Mouse (Mus musculus) heart, adult 9 months (tissue): ENCODE data around the gene Ppp2r2c.
"Not testable (repeated sequence)": the region's sequence is repeated elsewhere in the genome, so short reads cannot be mapped to it uniquely, and the experiment has no call there.

ENCODE experiments used
- DNase-seq, 2 experiments: peaks; one replicate each; pipeline ENCODE4 v3.0.0; 2022; ENCODE audit warnings: low spot score in 2 of 2

The Ppp2r2c gene

DNA sequence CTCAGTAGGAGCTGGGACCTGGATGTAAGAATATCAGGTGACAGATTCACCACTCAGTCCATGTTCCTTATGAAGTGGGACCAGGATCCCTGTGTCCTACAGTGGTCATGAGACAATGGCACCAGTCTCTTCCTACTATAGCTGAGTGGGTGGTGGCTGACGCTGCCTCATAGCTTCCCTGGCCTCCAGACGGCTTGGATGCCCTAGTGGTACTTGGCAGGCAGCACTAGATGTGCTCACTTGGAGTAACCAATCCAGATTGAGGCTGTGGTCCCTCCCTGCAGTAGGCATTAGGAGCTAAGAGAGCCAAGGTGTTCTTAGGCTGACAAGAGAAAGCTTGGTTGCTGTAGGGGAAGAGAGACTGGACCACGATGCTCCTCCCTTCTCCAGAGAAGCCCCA is 61.1 kb downstream of the Ppp2r2c start:
- peak; percentile 32 to 47 for DNase-seq

DNA sequence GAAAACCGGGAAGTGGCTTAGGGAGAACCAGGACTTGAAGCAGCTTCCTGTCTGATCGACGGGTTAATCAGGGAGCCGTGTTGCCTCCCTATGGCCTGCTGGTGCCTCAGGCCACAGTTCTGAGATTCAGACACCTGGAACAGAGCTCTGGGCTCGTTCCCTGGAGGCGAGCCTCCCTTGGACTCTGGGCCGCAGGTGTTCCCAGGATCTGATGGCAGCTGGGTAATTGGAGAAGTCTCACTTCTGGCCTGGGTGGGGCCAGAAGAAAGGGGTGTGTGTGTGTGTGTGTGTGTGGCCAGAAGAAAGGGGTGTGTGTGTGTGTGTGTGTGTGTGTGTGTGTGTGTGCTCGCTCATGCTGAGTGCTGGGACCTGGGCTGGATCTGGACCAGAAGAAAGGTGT is 65.1 kb downstream of the Ppp2r2c start:
- no peak for DNase-seq

- DNase-seq: peak in 1 of 2 experiments; percentile 58
Measured at GRCm38 (mm10) chr5:36935486-36936473, 67.5 kb downstream of the Ppp2r2c start.

- peak; percentile 62 to 65 for DNase-seq
Measured at GRCm38 (mm10) chr5:36936548-36936947, 68.2 kb downstream of the Ppp2r2c start.

DNA sequence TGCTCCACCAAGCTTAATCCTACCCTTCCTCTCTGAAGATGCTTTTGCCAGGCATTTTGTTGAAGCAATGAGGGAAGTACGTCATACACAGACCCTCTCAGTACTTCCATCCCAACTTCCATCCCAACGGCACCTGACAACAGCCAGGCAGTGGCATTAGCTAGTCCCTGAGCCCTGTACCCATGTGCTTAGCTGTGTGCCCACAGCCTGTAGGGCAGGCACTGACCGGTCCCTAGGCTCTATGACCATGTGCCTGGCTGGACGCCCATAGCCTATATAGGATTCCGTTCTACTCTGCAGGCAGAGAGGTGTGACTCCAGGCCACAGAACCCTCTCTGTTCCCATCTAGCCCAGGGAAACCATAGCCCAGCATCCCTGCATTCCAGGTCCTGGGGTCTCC is 69.7 kb downstream of the Ppp2r2c start:
- DNase-seq: no peak

GRCm38 (mm10) chr5:36938991-36939390 is 70.7 kb downstream of the Ppp2r2c start:
- DNase-seq: not testable (repeated sequence)

- no peak for DNase-seq
Measured at GRCm38 (mm10) chr5:36942446-36942845, 74.1 kb downstream of the Ppp2r2c start.

- DNase-seq: no peak
Measured at GRCm38 (mm10) chr5:36944552-36944951, 76.2 kb downstream of the Ppp2r2c start.

DNA sequence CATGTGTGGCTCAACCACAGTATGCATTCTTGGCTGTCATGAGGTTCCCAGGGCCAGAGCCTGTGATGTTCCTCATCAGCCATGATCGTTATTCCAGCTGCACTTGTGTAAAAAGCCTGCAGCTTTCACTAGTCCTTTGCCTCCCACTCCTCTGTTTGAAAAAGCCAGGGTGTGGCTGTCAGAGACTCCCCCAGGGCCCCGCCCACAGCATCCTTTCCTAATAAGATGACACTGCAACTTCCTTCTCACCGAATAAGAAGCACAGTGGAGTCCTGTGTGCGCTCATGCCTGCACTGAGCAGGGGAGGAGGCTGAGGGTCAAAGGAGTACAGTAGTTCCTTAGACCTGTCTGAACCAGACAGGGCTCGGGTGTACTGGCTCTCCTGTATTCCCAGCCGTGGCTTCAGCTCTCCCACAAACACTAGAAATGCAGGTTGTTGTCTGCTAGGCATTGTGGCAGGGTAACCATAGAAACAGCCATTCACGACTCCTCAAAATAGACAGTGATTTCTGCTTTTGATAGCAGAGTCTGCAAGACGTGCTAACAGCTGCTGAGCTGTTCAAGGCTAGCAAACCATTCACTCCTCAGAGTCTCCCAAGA is 76.9 kb downstream of the Ppp2r2c start:
- no peak for DNase-seq

GRCm38 (mm10) chr5:36945713-36946112 is 77.4 kb downstream of the Ppp2r2c start:
- DNase-seq: no peak

GRCm38 (mm10) chr5:36946445-36946844 is 78.1 kb downstream of the Ppp2r2c start:
- DNase-seq: peak in 1 of 2 experiments; percentile 22

- peak in 1 of 2 experiments; percentile 39 for DNase-seq
Measured at GRCm38 (mm10) chr5:36948831-36949230, 80.5 kb downstream of the Ppp2r2c start.

DNA sequence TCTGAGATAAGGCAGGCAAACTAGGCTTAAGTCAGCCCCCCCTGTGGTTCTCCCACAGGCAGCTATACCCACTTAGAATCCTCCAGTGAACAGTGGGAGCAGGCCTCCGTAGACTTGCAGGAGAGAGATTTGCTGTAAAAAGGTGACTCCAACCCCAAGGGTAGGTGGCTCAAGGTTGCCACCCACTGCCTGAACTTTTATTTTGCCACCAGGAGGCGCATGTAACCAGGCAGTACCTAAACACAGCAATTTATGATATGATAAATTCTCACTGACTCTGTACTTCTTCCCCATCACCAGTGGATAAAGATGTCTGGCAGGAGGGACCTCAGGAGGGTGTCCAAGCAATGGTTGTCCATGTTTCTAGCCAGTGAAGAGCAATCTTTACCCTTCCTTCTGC is 82.6 kb downstream of the Ppp2r2c start:
- no peak for DNase-seq

- DNase-seq: no peak
Measured at GRCm38 (mm10) chr5:36952311-36952710, 84.0 kb downstream of the Ppp2r2c start.

DNA sequence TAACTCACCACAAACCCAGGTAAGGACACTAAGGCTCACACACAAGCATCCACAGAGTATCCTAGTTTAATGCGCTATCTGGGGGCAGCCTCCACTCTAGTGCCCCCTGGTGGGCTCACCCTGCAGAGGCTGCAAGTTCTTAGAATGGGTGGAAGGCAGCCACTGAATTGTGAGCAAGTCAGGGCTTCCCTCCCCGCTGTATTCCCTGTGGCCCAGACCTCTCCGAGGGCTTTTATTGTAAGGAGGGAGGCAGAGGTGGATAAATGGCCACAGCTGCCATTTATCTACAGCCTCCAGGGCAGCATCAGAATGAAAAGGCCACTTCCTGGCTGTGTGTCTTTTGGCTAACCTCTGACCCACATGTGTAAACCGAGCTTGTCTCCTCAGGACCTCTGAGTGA is 87.1 kb downstream of the Ppp2r2c start:
- no peak for DNase-seq

- DNase-seq: peak in 1 of 2 experiments; percentile 15
Measured at GRCm38 (mm10) chr5:36958837-36959236, 90.5 kb downstream of the Ppp2r2c start.

DNA sequence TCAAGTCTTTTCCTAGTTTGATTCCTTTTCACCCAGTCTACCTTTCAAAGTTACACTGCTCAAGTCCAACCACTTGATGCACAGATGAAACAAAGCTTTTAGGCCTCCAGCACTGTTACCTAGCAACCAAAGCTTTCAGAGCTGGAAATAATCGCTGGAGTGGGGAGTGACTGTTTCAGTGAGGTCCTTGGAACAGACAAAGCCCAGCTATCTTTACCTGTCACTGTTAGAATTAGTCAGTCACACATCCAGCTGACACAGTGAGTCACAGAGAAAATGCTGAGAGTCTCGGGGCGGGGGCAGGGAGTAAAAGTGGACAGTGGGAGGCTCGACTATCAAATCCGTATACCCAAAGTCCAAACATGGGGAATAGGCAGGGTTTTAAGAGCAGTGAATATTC is 92.2 kb downstream of the Ppp2r2c start:
- DNase-seq: no peak

DNA sequence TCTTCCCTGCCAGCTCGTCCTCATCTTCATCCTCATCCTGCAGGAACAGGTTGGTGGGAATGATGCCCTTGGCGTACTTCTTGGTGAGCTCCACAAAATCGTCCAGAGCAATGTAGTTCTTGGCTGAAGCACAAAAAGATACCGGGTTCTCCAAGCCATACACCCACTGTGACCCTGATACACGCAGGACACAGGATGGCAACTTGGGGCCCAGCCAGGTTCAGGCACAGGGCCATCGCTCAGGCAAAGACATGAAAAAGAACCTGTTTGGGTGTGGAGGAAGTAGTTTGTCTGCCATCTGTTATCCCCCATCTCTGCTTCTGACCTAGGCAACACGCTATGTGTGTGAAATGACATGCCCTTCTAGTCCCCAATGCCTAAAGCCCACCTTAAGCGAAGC is 103.3 kb downstream of the Ppp2r2c start:
- DNase-seq: no peak

DNA sequence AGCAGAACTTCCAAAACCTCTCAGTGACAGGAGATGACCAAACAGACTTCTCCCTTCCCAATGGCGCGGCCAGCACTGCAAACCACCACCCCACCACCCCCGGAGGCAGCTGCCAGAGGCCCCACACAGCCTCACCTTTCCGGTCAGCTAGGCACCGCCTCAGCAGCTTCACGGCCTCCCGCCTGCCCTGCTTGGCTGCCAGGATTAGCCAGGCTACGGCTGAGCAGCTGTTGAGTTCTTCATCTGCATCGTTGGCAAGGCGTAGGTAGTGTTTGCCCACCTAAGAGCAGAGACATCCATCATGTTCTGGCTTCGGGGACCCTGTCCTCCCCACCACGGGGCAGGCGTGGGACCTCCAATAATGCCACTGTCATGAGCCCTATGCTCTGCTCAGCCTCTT is 107.0 kb downstream of the Ppp2r2c start:
- no peak for DNase-seq

DNA sequence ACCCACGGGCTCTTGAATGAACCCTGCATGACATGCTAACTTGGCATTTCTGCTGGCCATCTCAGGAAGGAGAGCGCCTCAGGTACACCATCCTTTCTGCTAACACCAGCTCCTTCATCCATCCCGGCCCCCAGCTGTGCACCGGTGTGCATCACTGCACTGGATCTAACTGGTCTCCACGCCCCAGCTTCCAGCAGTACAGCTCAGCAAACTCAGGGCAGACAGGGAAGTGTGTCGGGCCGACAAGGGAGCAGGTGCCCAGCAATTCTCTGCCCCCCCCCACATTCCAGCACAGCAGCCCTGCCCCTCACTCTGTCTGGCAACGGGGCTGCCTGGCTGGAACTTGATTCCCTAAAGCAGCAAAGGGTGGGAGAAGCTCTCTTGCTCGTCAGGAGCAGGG is 109.5 kb downstream of the Ppp2r2c start:
- DNase-seq: no peak

DNA sequence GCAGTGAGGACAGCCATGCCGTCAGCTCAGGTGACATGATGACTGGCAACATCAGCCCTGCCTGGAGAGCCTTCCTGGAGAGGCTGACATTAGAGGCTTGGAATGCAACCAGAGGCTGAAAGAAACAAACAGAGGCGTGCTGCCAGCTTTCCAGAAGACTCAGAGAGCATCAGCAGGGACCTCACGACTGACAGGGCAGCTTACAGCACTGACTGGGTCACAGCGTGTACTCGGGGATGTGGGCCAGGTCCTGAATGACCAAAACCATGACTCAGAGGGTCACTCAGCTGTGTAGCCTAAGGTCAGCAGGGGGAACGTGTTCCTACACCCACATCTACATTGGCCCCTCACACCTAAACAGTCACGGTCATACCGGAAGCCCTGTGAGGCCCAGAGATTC is 110.7 kb downstream of the Ppp2r2c start:
- no peak for DNase-seq

DNA sequence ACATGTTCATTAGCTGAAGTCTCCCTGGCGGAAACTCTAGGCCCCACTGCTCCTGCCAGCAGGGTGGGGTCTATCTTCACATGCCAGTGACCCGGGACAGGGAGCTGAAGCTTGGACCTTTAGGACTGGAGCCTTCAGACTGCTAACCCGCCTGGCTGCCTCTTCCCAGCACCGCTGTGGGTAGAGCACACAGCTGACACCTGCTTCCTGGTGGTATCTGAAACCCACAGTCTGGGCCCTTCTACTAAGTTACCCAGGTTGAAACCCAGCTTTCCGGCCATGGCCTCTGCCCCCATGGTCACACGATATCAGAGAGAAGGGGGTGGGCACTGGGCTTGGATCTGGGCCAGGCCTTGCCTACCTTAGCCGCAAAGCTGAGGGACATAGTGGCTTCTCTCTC is 111.3 kb downstream of the Ppp2r2c start:
- DNase-seq: no peak

GRCm38 (mm10) chr5:36982271-36982670 is 114.0 kb downstream of the Ppp2r2c start:
- DNase-seq: no peak
